Mouse (Mus musculus) testis, adult 2 months (tissue): ENCODE results near the gene Ky.

Experiments used
- CTCF ChIP-seq: fragments of 200-500 bp; IDR thresholded peaks from 2 replicates; pipeline ENCODE4 v1.5.1; 2012; ENCODE audit warnings: low read depth, mild to moderate bottlenecking, inconsistent platforms, low read length, moderate library complexity; ENCODE audit not compliant: control insufficient read depth, insufficient read depth, insufficient replicate concordance
- POLR2A ChIP-seq: fragments of 200-500 bp; IDR thresholded peaks from 2 replicates; pipeline ENCODE4 v1.6.1; 2012; ENCODE audit warnings: low read depth, mild to moderate bottlenecking, inconsistent platforms, low read length, moderate library complexity; ENCODE audit not compliant: control insufficient read depth

DNA sequence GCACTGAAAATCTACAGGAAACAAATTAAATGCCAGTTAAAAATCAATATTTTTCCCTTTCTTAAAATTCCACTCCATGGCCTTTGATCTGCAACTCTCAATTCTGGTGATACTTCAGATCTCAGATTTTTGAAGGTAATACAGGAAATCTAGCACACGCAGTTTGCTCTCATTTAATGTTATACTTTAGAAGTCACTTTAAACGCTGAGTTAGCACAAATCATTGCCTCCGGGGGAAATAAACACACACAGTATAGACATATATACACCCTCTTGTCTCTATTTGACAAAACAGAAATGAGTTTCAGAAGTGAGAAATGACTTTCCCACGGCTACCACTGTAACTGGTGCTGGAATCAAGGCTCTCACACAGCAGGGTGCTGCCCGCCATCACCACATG lies 81.8 kb downstream of the Ky start:
- TF ChIP-seq POLR2A = no peak
- no peak for TF ChIP-seq CTCF
